Mouse (Mus musculus): ENCODE data around the gene Ror1. TPM values are rescaled to one million over a fixed set of nuclear protein-coding genes. Genes with fewer than 3 reads are reported as not detected.

Ror1 gene
- total RNA-seq, 2 experiments from 2014 or later = 9.6 to 10.7 TPM

- DNase-seq (ENCODE audit: low spot score in 2 of 2) = no peak
Observed at GRCm38 (mm10) chr4:100208081-100208480, 112.5 kb downstream of the Ror1 start.

- DNase-seq (ENCODE audit: low spot score in 2 of 2) = no peak
Observed at GRCm38 (mm10) chr4:100209106-100209505, 113.5 kb downstream of the Ror1 start.

- no peak for DNase-seq (ENCODE audit: low spot score in 2 of 2)
Observed at GRCm38 (mm10) chr4:100211331-100211730, 115.7 kb downstream of the Ror1 start.

- no peak for DNase-seq (ENCODE audit: low spot score in 2 of 2)
Observed at GRCm38 (mm10) chr4:100214324-100215215, 119.0 kb downstream of the Ror1 start.

GRCm38 (mm10) chr4:100216587-100216986 lies 121.0 kb downstream of the Ror1 start:
- DNase-seq (ENCODE audit: low spot score in 2 of 2) = no peak

GRCm38 (mm10) chr4:100219026-100219425 lies 123.4 kb downstream of the Ror1 start:
- no peak for DNase-seq (ENCODE audit: low spot score in 2 of 2)

GRCm38 (mm10) chr4:100219599-100219998 lies 124.0 kb downstream of the Ror1 start:
- no peak for DNase-seq (ENCODE audit: low spot score in 2 of 2)

GRCm38 (mm10) chr4:100221978-100222737 lies 126.6 kb downstream of the Ror1 start:
- no peak for DNase-seq (ENCODE audit: low spot score in 2 of 2)

- no peak for DNase-seq (ENCODE audit: low spot score in 2 of 2)
Observed at GRCm38 (mm10) chr4:100223532-100223931, 127.9 kb downstream of the Ror1 start.

GRCm38 (mm10) chr4:100223965-100224364 lies 128.4 kb downstream of the Ror1 start:
- DNase-seq (ENCODE audit: low spot score in 2 of 2) = no peak

GRCm38 (mm10) chr4:100226619-100227018 lies 131.0 kb downstream of the Ror1 start:
- no peak for DNase-seq (ENCODE audit: low spot score in 2 of 2)

GRCm38 (mm10) chr4:100228106-100228505 lies 132.5 kb downstream of the Ror1 start:
- no peak for DNase-seq (ENCODE audit: low spot score in 2 of 2)

- no peak for DNase-seq (ENCODE audit: low spot score in 2 of 2)
Observed at GRCm38 (mm10) chr4:100230245-100230644, 134.7 kb downstream of the Ror1 start.

- no peak for DNase-seq (ENCODE audit: low spot score in 2 of 2)
Observed at GRCm38 (mm10) chr4:100230963-100231362, 135.4 kb downstream of the Ror1 start.

GRCm38 (mm10) chr4:100231906-100232305 lies 136.3 kb downstream of the Ror1 start:
- no peak for DNase-seq (ENCODE audit: low spot score in 2 of 2)

- DNase-seq (ENCODE audit: low spot score in 2 of 2) = no peak
Observed at GRCm38 (mm10) chr4:100232541-100232940, 136.9 kb downstream of the Ror1 start.

GRCm38 (mm10) chr4:100233770-100234169 lies 138.2 kb downstream of the Ror1 start:
- no peak for DNase-seq (ENCODE audit: low spot score in 2 of 2)

GRCm38 (mm10) chr4:100236339-100236738 lies 140.7 kb downstream of the Ror1 start:
- DNase-seq (ENCODE audit: low spot score in 2 of 2) = no peak

- DNase-seq (ENCODE audit: low spot score in 2 of 2) = no peak
Observed at GRCm38 (mm10) chr4:100242061-100242756, 146.6 kb downstream of the Ror1 start.

- no peak for DNase-seq (ENCODE audit: low spot score in 2 of 2)
Observed at GRCm38 (mm10) chr4:100244250-100244649, 148.7 kb downstream of the Ror1 start.

GRCm38 (mm10) chr4:100244701-100245100 lies 149.1 kb downstream of the Ror1 start:
- DNase-seq (ENCODE audit: low spot score in 2 of 2) = no peak

GRCm38 (mm10) chr4:100247826-100248225 lies 152.2 kb downstream of the Ror1 start:
- DNase-seq (ENCODE audit: low spot score in 2 of 2) = no peak
